Mouse (Mus musculus) adrenal gland, postnatal 4 days (tissue): Measurements from ENCODE around the gene Zap70. TPM values are rescaled to one million over a fixed set of nuclear protein-coding genes. Genes with fewer than 3 reads are reported as not detected.

ENCODE experiments used
- DNase-seq, 2 experiments: peaks; one replicate each; pipeline ENCODE4 v3.0.0; 2021 to 2022; ENCODE audit warnings: low spot score in 2 of 2, mixed read lengths in 2 of 2
- total RNA-seq, 2 experiments: library from RNA; stranded (reverse); gene quantifications; 2 replicates each; pipeline ENCODE4 v1.2.3; 2021

Gene Zap70
- total RNA-seq, 2 experiments from 2014 or later, result 0.28 to 0.40 TPM

DNA sequence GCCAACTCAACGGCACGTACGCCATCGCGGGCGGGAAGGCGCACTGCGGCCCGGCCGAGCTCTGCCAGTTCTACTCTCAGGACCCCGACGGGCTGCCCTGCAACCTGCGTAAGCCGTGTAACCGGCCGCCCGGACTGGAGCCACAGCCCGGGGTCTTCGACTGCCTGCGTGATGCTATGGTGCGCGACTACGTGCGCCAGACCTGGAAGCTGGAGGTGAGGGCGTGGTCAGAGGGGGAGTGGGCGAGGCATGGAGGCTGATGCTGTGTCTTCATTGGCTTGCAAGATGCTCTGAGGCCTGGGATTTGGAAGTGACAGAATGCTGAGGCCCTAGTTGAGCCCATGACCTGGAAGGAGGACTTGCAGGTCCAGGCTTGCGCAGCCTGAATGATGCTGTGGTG, 9.4 kb downstream of the Zap70 start:
- no peak for DNase-seq

DNA sequence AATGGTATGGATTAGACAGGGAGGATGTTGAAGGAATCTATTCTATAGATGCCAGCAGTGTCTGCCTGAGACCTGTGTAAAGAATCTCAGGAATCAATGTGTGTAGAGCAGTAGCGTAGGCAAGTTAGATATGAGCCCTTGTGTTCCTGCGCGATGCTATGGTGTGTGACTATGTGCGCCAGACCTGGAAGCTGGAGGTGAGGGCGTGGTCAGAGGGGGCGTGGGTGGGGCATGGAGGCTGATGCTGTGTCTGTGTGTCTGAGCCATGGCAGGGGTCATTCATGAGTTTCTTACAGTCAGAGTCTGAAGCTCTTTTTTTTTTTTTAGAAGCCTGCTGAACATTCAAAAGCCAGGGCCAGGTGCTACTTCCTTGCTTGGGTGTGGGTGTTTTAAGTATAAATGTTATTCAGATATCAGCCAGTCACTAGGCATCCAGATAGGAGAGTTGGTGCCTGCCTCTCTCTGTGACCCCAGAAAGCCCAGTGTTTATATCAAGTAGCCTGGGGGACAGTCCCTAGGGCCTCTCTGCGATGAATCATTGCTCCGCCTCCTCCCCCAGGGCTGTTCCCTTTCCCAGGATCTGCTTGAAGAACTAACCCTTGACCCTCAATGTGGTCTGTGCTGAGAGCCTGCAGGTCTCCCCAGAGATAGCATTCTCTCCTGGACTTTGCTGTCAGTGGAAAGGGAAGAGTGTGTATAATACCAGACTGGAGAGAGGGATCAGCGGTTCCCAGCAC, 10.8 kb downstream of the Zap70 start:
- no peak for DNase-seq

DNA sequence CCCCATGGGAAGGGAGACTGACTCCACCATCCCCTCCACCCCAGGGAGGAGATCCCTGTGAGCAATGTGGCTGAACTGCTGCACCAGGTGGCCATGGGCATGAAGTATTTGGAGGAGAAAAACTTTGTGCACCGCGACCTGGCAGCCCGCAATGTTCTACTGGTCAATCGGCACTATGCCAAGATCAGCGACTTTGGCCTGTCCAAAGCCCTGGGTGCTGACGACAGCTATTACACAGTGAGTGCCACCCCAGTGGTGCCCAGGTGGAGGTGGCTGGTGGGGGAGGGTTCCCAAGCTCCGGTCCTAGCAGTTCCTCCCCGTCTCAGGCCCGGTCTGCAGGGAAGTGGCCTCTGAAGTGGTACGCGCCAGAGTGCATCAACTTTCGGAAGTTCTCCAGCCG, 19.2 kb downstream of the Zap70 start:
- no peak for DNase-seq

DNA sequence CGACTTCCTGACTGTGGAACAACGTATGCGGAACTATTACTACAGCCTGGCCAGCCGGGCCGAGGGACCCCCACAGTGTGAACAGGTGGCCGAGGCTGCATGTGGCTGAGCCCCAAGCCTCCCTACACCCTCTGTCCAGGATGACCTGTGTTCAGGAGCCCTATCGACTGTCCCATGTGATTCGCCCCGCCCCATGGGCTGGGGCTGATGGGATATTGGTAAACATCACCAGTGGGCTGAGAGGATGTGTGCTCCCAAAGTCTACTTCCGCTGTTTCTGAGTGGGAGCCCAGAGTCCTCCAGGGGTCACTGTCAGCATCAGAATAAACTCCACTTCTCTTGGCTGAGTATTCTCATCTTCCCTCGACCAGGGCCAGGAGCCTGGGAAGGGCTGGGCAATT, 20.9 kb downstream of the Zap70 start:
- DNase-seq, result no peak

DNA sequence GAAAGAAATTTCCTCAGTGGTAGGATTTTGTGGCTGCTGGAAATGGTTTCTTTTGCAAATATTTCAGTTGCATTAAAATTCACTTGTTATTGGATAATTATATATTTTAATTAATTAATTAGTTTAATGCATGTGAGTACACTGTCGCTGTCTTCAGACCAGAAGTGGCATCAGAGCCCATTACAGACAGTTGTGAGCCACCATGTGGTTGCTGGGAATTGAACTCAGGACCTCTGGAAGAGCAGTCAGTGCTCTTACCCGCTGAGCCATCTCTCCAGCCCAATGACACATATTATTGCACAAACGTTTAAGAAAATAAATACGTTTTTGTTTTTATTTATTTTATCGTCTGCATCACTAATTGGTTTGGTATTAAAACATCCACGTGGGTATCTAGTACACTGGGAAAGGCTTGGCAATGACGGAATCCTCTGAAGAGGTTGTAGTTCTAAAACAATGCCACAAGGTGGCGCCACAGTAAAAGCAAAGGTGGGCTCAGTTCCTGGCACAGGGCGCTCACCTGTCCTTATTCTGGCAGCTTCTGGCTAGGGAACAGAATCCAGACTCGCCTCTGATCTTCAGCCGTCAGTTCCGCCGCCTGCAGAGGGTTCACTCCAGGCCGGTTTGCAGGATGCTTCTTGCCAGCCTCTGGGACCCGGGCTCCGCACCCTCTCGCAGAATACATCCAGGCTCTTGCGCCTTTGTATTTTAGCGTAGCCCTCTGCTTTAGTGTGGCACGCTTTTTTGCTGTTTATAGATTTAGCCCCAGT, 23.0 kb downstream of the Zap70 start:
- peak; percentile 40 to 49 for DNase-seq

GRCm38 (mm10) chr1:36785238-36785641, 23.6 kb downstream of the Zap70 start:
- no peak for DNase-seq

DNA sequence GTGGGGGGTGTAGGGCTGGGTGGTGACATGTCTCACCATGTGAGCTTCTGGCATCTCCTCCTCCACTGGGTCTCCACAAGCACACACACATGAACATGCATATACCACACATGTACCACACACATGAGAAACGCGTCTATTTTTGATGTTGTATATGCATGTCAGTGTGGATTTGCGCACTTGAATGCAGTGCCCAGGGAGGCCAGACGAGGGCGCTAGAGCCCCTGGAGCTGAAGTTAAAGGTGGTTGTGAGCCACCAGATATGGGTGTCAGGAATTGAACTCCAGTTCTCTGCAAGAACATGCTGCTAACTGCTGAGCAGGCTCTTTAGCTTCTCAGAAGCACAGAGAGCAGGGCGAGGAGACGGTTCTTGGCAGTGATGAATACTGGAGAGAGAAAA, 24.8 kb downstream of the Zap70 start:
- no peak for DNase-seq

DNA sequence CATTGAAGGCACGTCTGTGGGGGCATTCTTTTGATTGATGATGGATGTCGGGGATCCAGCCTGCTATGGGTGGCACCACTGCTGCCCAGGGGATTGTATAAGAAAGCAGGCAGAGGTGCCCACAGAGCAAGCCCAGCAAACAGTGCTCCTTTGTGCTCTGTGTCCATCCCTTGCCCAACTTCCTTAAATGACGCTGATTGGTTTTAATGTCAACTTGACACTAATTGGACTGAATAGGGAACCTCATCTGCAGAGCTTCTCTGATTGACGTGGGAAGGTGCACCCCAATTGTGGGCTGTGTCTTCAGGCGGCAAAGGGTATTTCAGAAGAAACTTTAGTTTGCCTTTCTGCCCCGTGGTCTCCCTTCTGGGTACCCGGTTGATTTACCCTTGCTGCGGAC, 27.8 kb downstream of the Zap70 start:
- no peak for DNase-seq

DNA sequence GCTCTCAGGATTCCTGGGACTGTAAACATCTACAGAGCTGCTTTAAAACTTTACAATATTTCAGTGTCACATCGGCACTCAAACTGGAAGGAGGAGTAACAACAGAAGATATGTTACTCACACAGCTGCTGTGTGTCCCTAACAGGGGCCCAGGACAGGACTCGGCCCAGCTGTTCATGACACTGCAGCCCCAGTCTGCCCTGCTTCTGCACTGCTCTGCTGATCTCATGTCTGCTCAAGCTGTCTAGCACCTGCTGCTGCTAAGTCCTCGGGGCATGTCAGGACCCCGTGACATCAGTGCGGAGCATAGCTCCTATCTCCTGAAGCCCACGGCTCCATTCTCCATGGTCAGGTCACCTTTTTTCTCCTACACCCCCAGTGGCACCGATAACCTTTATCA, 35.1 kb downstream of the Zap70 start:
- DNase-seq, result no peak

GRCm38 (mm10) chr1:36797481-36797880, 35.9 kb downstream of the Zap70 start:
- DNase-seq, result no peak

GRCm38 (mm10) chr1:36800379-36801011, 38.9 kb downstream of the Zap70 start:
- no peak for DNase-seq

DNA sequence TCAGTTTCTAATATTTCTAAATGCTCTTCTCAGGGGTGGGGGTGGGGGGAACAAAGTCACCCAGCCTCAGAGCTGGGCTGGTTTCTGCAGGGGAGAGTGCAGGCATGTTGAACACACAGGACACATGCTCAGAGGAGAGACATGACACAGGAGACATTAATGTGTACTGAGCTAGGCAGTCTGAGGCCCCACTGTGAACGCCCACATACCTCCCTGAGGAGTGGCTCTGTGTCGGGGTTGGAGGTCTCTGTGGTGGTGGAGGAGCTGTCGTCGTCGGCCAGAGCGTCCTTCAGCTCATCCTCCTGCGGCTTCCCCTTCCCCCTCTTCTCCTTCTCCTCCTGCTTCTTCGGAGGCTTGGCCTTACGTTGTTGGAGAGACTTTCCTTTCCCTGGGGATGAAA, 42.7 kb downstream of the Zap70 start:
- DNase-seq, result no peak

DNA sequence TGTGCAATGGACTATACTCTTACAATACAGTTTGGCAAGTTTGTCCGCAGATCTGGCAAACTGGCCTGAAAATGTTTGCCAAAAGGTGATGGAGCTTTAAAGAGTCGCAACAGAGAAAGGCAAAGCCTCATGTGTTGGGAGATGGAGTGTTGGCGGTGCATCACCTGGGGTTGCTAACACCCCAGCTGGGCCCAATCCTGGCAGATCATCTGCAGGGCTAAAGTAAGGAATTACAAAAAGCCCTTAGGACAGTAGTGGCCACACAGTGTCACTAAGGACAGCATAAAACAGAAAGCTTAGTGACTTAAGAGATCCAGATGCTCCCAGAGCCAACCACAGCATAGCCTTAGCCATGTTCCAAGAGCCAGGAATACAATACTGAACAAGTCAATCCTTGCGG, 43.2 kb downstream of the Zap70 start:
- no peak for DNase-seq

DNA sequence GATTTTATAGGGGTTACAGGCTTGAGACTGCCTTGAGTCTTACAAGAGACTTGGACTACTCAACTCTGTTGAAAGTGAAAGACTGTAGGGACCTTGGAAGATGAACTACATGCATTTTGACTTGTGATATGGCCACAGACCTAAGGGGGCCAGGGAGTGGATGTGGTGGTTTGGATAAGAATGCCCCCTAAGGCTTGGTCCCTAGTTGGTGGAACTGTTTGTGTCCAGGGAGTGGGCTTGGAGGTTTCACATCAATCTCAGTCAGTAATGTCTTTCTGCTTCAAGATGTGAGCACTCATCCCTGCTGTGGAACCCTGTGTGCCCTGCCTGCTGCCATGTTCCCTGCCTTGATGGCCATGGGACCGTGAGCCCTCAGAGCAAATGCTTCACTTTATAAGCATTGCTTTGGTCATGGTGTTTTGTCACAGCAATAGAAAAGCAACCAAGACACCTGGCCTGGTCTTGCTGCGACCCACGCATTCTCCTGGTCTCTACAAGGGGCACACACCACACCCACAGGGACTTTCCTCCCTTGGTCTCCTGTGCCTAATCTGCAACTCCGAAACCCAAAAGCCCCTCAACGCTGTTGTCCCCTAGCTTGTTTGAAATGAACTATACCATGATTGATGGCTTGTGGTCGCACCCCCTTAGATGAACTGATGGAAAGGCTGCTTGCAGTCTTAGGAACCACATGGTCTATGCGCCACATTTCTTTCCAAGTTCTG, 44.7 kb downstream of the Zap70 start:
- DNase-seq, result no peak

- DNase-seq, result no peak
Measured at GRCm38 (mm10) chr1:36807086-36807485, 45.5 kb downstream of the Zap70 start.

GRCm38 (mm10) chr1:36807782-36808565, 46.4 kb downstream of the Zap70 start:
- no peak for DNase-seq

DNA sequence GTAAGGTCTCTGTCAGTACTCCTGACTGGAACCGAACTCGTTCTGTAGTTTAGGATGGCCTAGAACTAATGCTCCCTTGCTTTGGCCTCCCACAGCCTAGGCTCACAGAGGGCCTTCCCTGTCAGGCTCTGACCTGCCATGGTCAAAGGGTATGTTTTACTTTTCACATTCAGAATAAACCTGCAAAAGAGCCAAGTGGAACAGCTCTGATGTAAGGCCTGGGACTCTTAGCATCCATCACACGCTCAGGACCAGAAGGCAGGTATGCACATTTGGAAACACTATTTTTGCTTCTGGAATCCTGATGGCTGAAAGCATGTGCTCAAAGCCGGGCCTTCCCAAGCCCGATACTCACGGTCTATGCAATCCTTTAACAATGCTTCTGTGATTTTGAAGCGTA, 50.2 kb downstream of the Zap70 start:
- no peak for DNase-seq

DNA sequence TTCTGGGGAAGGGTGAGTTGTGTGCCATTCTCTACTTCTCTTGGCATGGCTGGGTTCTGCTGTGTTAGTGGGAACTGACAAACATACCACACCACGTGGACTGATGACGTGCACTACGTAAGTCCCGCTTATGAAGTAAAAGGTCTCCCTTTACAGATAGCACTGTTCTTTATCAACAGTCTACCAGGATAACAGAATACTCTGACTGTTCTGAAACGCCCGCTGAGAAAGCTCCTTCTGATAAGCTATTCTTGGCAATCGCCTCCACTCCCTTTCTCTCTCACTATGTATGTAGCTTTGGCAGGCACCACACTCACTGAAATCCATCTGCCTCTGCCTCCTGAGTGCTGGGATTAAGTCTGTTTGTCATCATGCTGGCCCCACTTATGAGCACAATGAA, 51.8 kb downstream of the Zap70 start:
- DNase-seq, result no peak

DNA sequence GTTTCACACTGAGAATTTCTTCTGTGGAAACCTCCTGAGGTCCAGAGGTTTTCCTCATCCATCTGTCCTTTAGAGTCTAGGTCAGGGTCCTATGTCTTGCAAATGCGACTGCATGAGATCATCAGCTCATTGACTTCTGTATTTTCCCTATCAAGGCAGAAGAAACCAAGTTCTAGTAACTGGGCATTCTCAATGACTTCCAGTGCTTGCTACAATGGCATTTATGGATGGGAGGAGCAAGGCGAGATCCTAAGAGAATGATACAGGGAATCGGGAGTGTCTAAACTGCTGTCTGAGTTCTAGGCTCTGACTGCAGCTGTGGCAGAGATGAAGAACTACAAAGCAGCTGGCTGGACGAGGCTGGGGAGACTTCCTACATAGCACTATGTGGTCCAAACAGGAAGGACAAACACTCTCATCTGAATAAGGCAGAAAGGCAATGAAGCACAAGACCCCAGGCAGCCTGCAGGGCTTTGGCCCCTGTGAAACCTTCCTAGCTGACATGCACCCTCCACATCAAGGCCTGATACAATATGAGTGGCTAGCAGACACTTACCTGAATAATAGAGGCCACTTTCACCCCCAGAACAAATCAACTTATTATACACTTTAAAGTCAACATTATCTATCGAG, 52.8 kb downstream of the Zap70 start:
- no peak for DNase-seq

- no peak for DNase-seq
Measured at GRCm38 (mm10) chr1:36815166-36815565, 53.6 kb downstream of the Zap70 start.
